Mouse (Mus musculus): ENCODE measurements around the gene Ndufaf2.

Gene Ndufaf2

GRCm38 (mm10) chr13:108158465-108159240, at the start of gene Ndufaf2, which contains the start of gene Ercc8:
TSS of gene Ndufaf2 (minus strand) at chr13:108158623.
TSS of gene Ercc8 (plus strand) at chr13:108158731.
- CTCF ChIA-PET, result no interaction called here

- CTCF ChIA-PET, result no interaction called here
Measured at GRCm38 (mm10) chr13:108208090-108208489, 49.7 kb upstream of the Ndufaf2 start.

GRCm38 (mm10) chr13:108207447-108207846, 49.0 kb upstream of the Ndufaf2 start:
- CTCF ChIA-PET, result no interaction called here

GRCm38 (mm10) chr13:108204857-108205256, 46.4 kb upstream of the Ndufaf2 start:
- CTCF ChIA-PET, result no interaction called here

GRCm38 (mm10) chr13:108195474-108195873, 37.1 kb upstream of the Ndufaf2 start:
- CTCF ChIA-PET, result no interaction called here

GRCm38 (mm10) chr13:108191074-108191720, 32.8 kb upstream of the Ndufaf2 start:
- CTCF ChIA-PET, result interaction anchor here (0.5 to 0.6 kb wide), 2 partner anchors 34 to 1010 kb away, joined by 3 to 7 read pairs; no protein-coding TSS in a partner anchor

- CTCF ChIA-PET, result no interaction called here
Measured at GRCm38 (mm10) chr13:108187994-108188393, 29.6 kb upstream of the Ndufaf2 start.

- CTCF ChIA-PET, result interaction anchor here (0.6 kb wide), 1 partner anchor 1030 kb away, joined by 3 read pairs; no protein-coding TSS in a partner anchor
Measured at GRCm38 (mm10) chr13:108185530-108185929, 27.1 kb upstream of the Ndufaf2 start.

GRCm38 (mm10) chr13:108184743-108185255, 26.4 kb upstream of the Ndufaf2 start:
- CTCF ChIA-PET, result no interaction called here

GRCm38 (mm10) chr13:108180821-108181220, 22.4 kb upstream of the Ndufaf2 start:
- CTCF ChIA-PET, result no interaction called here

- CTCF ChIA-PET, result interaction anchor here (0.6 kb wide), 2 partner anchors 118 to 158 kb away, joined by 3 read pairs; no protein-coding TSS in a partner anchor
Measured at GRCm38 (mm10) chr13:108179618-108180017, 21.2 kb upstream of the Ndufaf2 start.

GRCm38 (mm10) chr13:108170511-108170910, 12.1 kb upstream of the Ndufaf2 start:
- CTCF ChIA-PET, result no interaction called here

GRCm38 (mm10) chr13:108170002-108170401, 11.6 kb upstream of the Ndufaf2 start:
- CTCF ChIA-PET, result interaction anchor here (0.6 kb wide), 1 partner anchor 217 kb away, joined by 4 read pairs; no protein-coding TSS in a partner anchor

- CTCF ChIA-PET, result no interaction called here
Measured at GRCm38 (mm10) chr13:108164621-108165020, 6.2 kb upstream of the Ndufaf2 start.

- CTCF ChIA-PET, result no interaction called here
Measured at GRCm38 (mm10) chr13:108163912-108164311, 5.5 kb upstream of the Ndufaf2 start.

GRCm38 (mm10) chr13:108159963-108160362, 1.5 kb upstream of the Ndufaf2 start:
- CTCF ChIA-PET, result no interaction called here

GRCm38 (mm10) chr13:108159241-108159575, 785 bp upstream of the Ndufaf2 start:
- CTCF ChIA-PET, result interaction anchor here (0.6 kb wide), 1 partner anchor 12 kb away, joined by 3 read pairs; no protein-coding TSS in a partner anchor

- CTCF ChIA-PET, result no interaction called here
Measured at GRCm38 (mm10) chr13:108157732-108158464, 525 bp downstream of the Ndufaf2 start.

- CTCF ChIA-PET, result no interaction called here
Measured at GRCm38 (mm10) chr13:108157156-108157555, 1.3 kb downstream of the Ndufaf2 start.

GRCm38 (mm10) chr13:108152650-108153372, 5.6 kb downstream of the Ndufaf2 start:
- CTCF ChIA-PET, result interaction anchor here (0.7 kb wide), 1 partner anchor 1284 kb away, joined by 3 read pairs; no protein-coding TSS in a partner anchor

- CTCF ChIA-PET, result no interaction called here
Measured at GRCm38 (mm10) chr13:108151782-108152181, 6.6 kb downstream of the Ndufaf2 start.

All from spleen, embryonic (tissue).